Mouse (Mus musculus): ENCODE results near the gene Usp17lc. TPM values are rescaled to one million over a fixed set of nuclear protein-coding genes. Genes with fewer than 3 reads are reported as not detected.

Gene Usp17lc
- total RNA-seq (2023): not detected

DNA sequence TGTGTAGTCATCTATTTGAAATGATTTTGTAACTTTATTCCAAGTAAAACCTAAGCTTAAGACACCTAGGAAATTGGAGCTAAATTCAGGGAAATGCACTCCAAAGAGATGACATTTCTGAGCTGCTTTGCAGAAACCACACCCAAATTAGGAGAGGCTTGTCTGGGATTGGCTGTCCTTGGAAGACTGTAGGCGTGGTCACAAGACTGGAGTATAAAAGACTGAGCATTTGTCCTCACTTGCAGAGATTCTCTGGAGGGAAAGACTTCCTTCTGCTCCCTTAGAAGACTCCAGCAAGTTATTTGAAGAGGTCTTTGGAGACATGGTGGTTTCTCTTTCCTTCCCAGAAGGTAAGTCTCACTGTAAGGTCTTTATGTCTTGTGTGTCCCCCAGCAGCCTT, at the start of gene Usp17lc:
TSS of gene Usp17lc (plus strand) at position 301 of the 400 bp plus-strand sequence.

GRCm38 (mm10) chr7:103386077-103386476, 28.8 kb upstream of the Usp17lc start, which contains the start of gene Olfr603:
Gene Olfr603 (minus strand): TSS chr7:103386177.

GRCm38 (mm10) chr7:103445339-103445738, 30.5 kb downstream of the Usp17lc start, which contains the start of gene Olfr605:
Gene Olfr605 (minus strand): TSS chr7:103445439.

DNA sequence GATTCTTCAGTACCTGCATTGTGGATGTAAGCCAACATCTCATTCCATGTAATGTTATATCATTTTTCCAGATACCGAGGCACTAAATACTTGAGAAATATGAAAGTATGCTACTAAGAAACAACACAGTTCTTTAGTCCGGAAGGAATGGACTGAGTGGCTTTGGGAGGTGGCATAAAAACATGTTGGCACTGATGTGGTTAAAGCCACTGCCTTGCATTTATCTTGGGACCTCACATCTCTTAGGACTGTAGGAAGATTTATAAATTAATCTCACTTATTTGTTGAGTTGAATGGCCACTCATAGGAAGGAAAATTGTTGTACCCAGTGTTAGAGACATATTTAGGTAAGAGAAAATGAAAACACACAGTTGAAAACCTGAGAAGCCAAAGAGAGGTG, 33.9 kb downstream of the Usp17lc start, which contains the start of gene Olfr606:
TSS of gene Olfr606 (plus strand) at position 301 of the 400 bp plus-strand sequence.

Other genes starting within 250 kb of the Usp17lc start
- gene Olfr591, start 236.7 kb upstream of the Usp17lc start, total RNA-seq (2023): not detected
- not detected for gene Olfr592, start 230.3 kb upstream of the Usp17lc start, total RNA-seq (2023)
- gene Olfr593, start 203.2 kb upstream of the Usp17lc start, total RNA-seq (2023): not detected
- not detected for gene Olfr594, start 198.1 kb upstream of the Usp17lc start, total RNA-seq (2023)
- not detected for gene Usp17ld, start 162.6 kb upstream of the Usp17lc start, total RNA-seq (2023)
- not detected for gene Olfr596, start 109.4 kb upstream of the Usp17lc start, total RNA-seq (2023)
- not detected for gene Olfr597, start 98.8 kb upstream of the Usp17lc start, total RNA-seq (2023)
- not detected for gene Olfr598, start 91.5 kb upstream of the Usp17lc start, total RNA-seq (2023)
- gene Olfr599, start 79.2 kb upstream of the Usp17lc start, total RNA-seq (2023): not detected
- not detected for gene Olfr600, start 65.4 kb upstream of the Usp17lc start, total RNA-seq (2023)
- gene Olfr601, start 52.4 kb upstream of the Usp17lc start, total RNA-seq (2023): not detected
- not detected for gene Olfr603, start 28.9 kb upstream of the Usp17lc start, total RNA-seq (2023)
- gene Olfr605, start 30.4 kb downstream of the Usp17lc start, total RNA-seq (2023): not detected
- not detected for gene Olfr606, start 34.0 kb downstream of the Usp17lc start, total RNA-seq (2023)
- not detected for gene Olfr607, start 49.1 kb downstream of the Usp17lc start, total RNA-seq (2023)
- not detected for gene Olfr608, start 54.8 kb downstream of the Usp17lc start, total RNA-seq (2023)
- gene Olfr609, start 83.0 kb downstream of the Usp17lc start, total RNA-seq (2023): not detected
- gene Olfr610, start 97.0 kb downstream of the Usp17lc start, total RNA-seq (2023): not detected
- gene Olfr611, start 105.8 kb downstream of the Usp17lc start, total RNA-seq (2023): not detected
- not detected for gene Olfr612, start 127.6 kb downstream of the Usp17lc start, total RNA-seq (2023)
- not detected for gene Olfr613, start 133.0 kb downstream of the Usp17lc start, total RNA-seq (2023)
- gene Olfr615, start 141.0 kb downstream of the Usp17lc start, total RNA-seq (2023): not detected
- not detected for gene Olfr616, start 154.1 kb downstream of the Usp17lc start, total RNA-seq (2023)
- not detected for gene Olfr617, start 158.0 kb downstream of the Usp17lc start, total RNA-seq (2023)
- not detected for gene Olfr618, start 175.0 kb downstream of the Usp17lc start, total RNA-seq (2023)
- gene Olfr619, start 185.5 kb downstream of the Usp17lc start, total RNA-seq (2023): not detected
- not detected for gene Olfr620, start 197.5 kb downstream of the Usp17lc start, total RNA-seq (2023)
- not detected for gene Olfr622, start 227.6 kb downstream of the Usp17lc start, total RNA-seq (2023)
- not detected for gene Olfr623, start 248.6 kb downstream of the Usp17lc start, total RNA-seq (2023)